Mouse (Mus musculus) forebrain, embryonic 15.5 days (tissue): ENCODE measurements at regions not wholly inside any gene's neighbourhood (a gene's known extent, or its start where the extent isn't known, plus 50 kb on each side); places are given as distances from the start of the nearest gene placed in this dataset.

Experiments used
- ATAC-seq: fragments of 200-750 bp; cut with Nextera tagmentation; replicated peaks from 2 replicates; pipeline ENCODE4 v1.8.0; 2017; ENCODE audit warnings: mild to moderate bottlenecking, moderate TSS enrichment, moderate library complexity
- H3K27ac ChIP-seq: fragments of 300-500 bp; sonication (generic); replicated peaks from 2 replicates; pipeline ENCODE4 v1.5.1; 2015; ENCODE audit warnings: mild to moderate bottlenecking, inconsistent platforms
- H3K27me3 ChIP-seq: fragments of 300-500 bp; sonication (generic); 2 replicates; pipeline ENCODE4 v1.6.1; 2015; ENCODE audit warnings: inconsistent platforms
- H3K36me3 ChIP-seq: fragments of 300-500 bp; sonication (generic); 2 replicates; pipeline ENCODE4 v1.6.1; 2015; ENCODE audit warnings: mild to moderate bottlenecking, inconsistent platforms
- H3K4me1 ChIP-seq: fragments of 300-500 bp; sonication (generic); 2 replicates; pipeline ENCODE4 v1.6.1; 2015; ENCODE audit warnings: inconsistent platforms
- H3K4me2 ChIP-seq: fragments of 300-500 bp; sonication (generic); replicated peaks from 2 replicates; pipeline ENCODE4 v1.6.1; 2015; ENCODE audit warnings: mild to moderate bottlenecking, inconsistent platforms
- H3K4me3 ChIP-seq: fragments of 300-500 bp; sonication (generic); 2 replicates; pipeline ENCODE4 v1.5.1; 2015; ENCODE audit warnings: mild to moderate bottlenecking, inconsistent platforms
- H3K9ac ChIP-seq: fragments of 300-500 bp; sonication (generic); replicated peaks from 2 replicates; pipeline ENCODE4 v1.6.1; 2015; ENCODE audit warnings: mild to moderate bottlenecking, inconsistent platforms
- H3K9me3 ChIP-seq: fragments of 300-500 bp; sonication (generic); 2 replicates; pipeline ENCODE4 v1.6.1; 2016; ENCODE audit warnings: inconsistent platforms
- WGBS: fragments of 180-500 bp; shearing (Covaris S2); methylation state at CpG from one replicate; pipeline ENCODE4 v1.1.7; 2015; ENCODE audit warnings: mixed read lengths; 5-methylcytosine and 5-hydroxymethylcytosine counted together

GRCm38 (mm10) chr1:153962161-153962720 is 62.2 kb upstream of the Teddm2 start:
- no peaks in the 10 kb centered on the region for H3K36me3 ChIP-seq
- no peaks in the 10 kb centered on the region for H3K9me3 ChIP-seq
- no peaks in the 10 kb centered on the region for H3K4me1 ChIP-seq
- H3K4me3 ChIP-seq: no peak overlapping the region
- no peak overlapping the region for H3K9ac ChIP-seq
- no peak overlapping the region for H3K27ac ChIP-seq
- H3K27me3 ChIP-seq: no peaks in the 10 kb centered on the region
- no peak overlapping the region for H3K4me2 ChIP-seq
- WGBS: 39% methylated on average over 8 of the region's 8 CpGs
- no peak for ATAC-seq

- Histone ChIP-seq H3K4me1 (no peaks in the 10 kb centered on the region), H3K4me3 (no peak overlapping the region), H3K9ac (no peak overlapping the region), H3K27me3 (no peaks in the 10 kb centered on the region), H3K9me3 (no peaks in the 10 kb centered on the region), H3K36me3 (no peaks in the 10 kb centered on the region), H3K4me2 (no peak overlapping the region), H3K27ac (no peak overlapping the region)
- no peak for ATAC-seq
- WGBS: 77% methylated on average over 9 of the region's 9 CpGs
Observed at GRCm38 (mm10) chr1:153963744-153964342, 63.8 kb upstream of the Teddm2 start.

DNA sequence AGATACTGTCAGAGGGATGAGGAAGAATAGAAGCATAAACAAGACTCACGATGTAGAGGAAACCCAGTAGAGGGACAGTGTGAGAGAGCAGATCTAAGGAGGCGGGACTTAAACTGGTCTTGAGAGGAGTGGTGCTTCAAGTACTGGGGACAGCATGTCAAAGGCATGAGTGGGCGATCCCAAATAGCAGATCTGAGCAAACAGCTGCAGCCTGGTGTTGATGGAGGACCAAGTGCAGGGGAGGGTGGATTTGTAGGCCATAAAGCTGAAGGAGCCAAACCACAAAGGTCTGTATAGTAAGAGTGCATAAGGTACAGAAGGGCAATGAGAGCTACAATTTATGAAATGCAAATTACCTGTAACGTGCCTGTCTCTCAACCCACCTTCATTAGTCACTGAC is 69.4 kb upstream of the Teddm2 start:
- Histone ChIP-seq H3K4me1 (no peaks in the 10 kb centered on the region), H3K4me2 (no peak overlapping the region), H3K27ac (no peak overlapping the region), H3K4me3 (no peak overlapping the region), H3K36me3 (no peaks in the 10 kb centered on the region), H3K9ac (no peak overlapping the region), H3K27me3 (no peaks in the 10 kb centered on the region), H3K9me3 (no peaks in the 10 kb centered on the region)
- 90% methylated on average over 4 of the region's 4 CpGs for WGBS
- ATAC-seq: no peak

GRCm38 (mm10) chr1:153974300-153974699 is 74.3 kb upstream of the Teddm2 start:
- Histone ChIP-seq H3K27me3 (no peaks in the 10 kb centered on the region), H3K4me1 (peaks cover 8% of the 10 kb centered on the region; the same call in 1 of the 2 replicates), H3K27ac (no peak overlapping the region), H3K9ac (no peak overlapping the region), H3K36me3 (no peaks in the 10 kb centered on the region), H3K4me3 (no peak overlapping the region), H3K4me2 (no peak overlapping the region), H3K9me3 (no peaks in the 10 kb centered on the region)
- 0 out of 2 replicates have a peak, but pooled peaks have one; percentile 19 for ATAC-seq
- WGBS: 33% methylated on average over 1 of the region's 1 CpGs

GRCm38 (mm10) chr1:153977963-153978726 is 78.1 kb upstream of the Teddm2 start:
- Histone ChIP-seq H3K27ac (peak overlapping the region; percentile 31; the same call in 1 of the 2 replicates), H3K4me1 (peaks cover 8% of the 10 kb centered on the region; the same call in 1 of the 2 replicates), H3K36me3 (no peaks in the 10 kb centered on the region), H3K9me3 (no peaks in the 10 kb centered on the region), H3K9ac (no peak overlapping the region), H3K27me3 (no peaks in the 10 kb centered on the region), H3K4me2 (no peak overlapping the region), H3K4me3 (no peak overlapping the region)
- peak; percentile 75 for ATAC-seq
- 8% methylated on average over 5 of the region's 5 CpGs for WGBS

DNA sequence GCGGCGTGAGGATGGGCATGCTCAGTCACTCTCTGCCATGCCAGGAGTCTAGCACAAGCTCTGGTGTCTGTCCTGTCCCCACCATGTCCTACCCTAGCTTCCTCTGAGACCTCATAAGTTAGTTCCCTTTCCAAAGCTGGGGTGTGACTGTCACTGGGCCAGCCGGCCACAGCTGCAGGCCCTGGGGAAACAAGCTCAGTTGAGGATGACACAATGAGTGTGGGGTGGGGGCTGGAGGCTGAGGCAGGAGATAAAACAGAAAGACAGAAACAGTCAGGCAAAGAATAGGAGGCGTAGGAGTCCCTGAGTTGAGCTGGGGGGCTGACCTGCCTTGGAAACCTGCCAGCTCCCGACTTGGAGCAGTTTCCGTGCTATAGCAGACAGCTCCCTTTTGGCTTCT is 80.9 kb upstream of the Teddm2 start:
- ATAC-seq: no peak
- 64% methylated on average over 6 of the region's 6 CpGs for WGBS

GRCm38 (mm10) chr1:153985595-153985994 is 85.6 kb upstream of the Teddm2 start:
- H3K27ac ChIP-seq: no peak overlapping the region
- no peak overlapping the region for H3K9ac ChIP-seq
- 92% methylated on average over 5 of the region's 5 CpGs for WGBS
- H3K4me2 ChIP-seq: no peak overlapping the region
- no peak overlapping the region for H3K4me3 ChIP-seq
- ATAC-seq: no peak
- no peaks in the 10 kb centered on the region for H3K36me3 ChIP-seq
- H3K9me3 ChIP-seq: no peaks in the 10 kb centered on the region
- no peaks in the 10 kb centered on the region for H3K4me1 ChIP-seq
- H3K27me3 ChIP-seq: no peaks in the 10 kb centered on the region

More for the DNA sequence above, 80.9 kb upstream of the Teddm2 start:
- H3K4me3 ChIP-seq: no peak overlapping the region
- no peaks in the 10 kb centered on the region for H3K27me3 ChIP-seq
- no peaks in the 10 kb centered on the region for H3K36me3 ChIP-seq
- H3K4me2 ChIP-seq: no peak overlapping the region
- no peak overlapping the region for H3K27ac ChIP-seq
- peaks cover 8% of the 10 kb centered on the region; the same call in 1 of the 2 replicates for H3K4me1 ChIP-seq
- H3K9me3 ChIP-seq: no peaks in the 10 kb centered on the region
- no peak overlapping the region for H3K9ac ChIP-seq

GRCm38 (mm10) chr1:153986632-153987031 is 86.6 kb upstream of the Teddm2 start:
- H3K4me2 ChIP-seq: no peak overlapping the region
- H3K27me3 ChIP-seq: no peaks in the 10 kb centered on the region
- no peaks in the 10 kb centered on the region for H3K9me3 ChIP-seq
- no peak for ATAC-seq
- H3K36me3 ChIP-seq: no peaks in the 10 kb centered on the region
- H3K27ac ChIP-seq: no peak overlapping the region
- H3K4me1 ChIP-seq: no peaks in the 10 kb centered on the region
- 94% methylated on average over 6 of the region's 6 CpGs for WGBS
- H3K4me3 ChIP-seq: no peak overlapping the region
- no peak overlapping the region for H3K9ac ChIP-seq

DNA sequence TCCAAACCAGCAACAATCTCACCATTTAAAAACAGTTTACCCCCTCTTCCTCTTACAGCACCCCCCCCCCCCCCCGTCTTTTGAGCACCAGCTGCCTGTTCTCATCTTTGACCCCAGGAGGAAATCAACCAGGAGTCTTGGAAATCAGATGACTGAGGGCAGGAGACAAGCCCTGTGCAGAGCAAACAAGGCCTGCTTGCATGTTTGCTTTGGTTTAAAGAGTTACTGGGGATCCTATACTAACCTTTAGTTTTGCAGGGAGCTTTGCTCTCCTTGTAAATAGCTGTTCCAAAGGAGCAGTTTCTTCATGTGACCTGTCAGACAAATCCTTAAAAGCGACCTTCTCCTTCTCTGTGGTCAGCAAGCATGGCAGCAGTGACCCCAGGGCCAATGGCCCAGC is 88.3 kb upstream of the Teddm2 start:
- no peak overlapping the region for H3K27ac ChIP-seq
- WGBS: 83% methylated on average over 2 of the region's 2 CpGs
- no peaks in the 10 kb centered on the region for H3K27me3 ChIP-seq
- ATAC-seq: no peak
- H3K36me3 ChIP-seq: no peaks in the 10 kb centered on the region
- no peak overlapping the region for H3K4me3 ChIP-seq
- H3K9ac ChIP-seq: no peak overlapping the region
- no peaks in the 10 kb centered on the region for H3K4me1 ChIP-seq
- H3K4me2 ChIP-seq: no peak overlapping the region
- H3K9me3 ChIP-seq: no peaks in the 10 kb centered on the region

- WGBS: 84% methylated on average over 11 of the region's 11 CpGs
- no peak for ATAC-seq
- Histone ChIP-seq H3K9me3 (no peaks in the 10 kb centered on the region), H3K27ac (no peak overlapping the region), H3K36me3 (no peaks in the 10 kb centered on the region), H3K4me1 (no peaks in the 10 kb centered on the region), H3K9ac (no peak overlapping the region), H3K4me2 (no peak overlapping the region), H3K4me3 (no peak overlapping the region), H3K27me3 (no peaks in the 10 kb centered on the region)
Observed at GRCm38 (mm10) chr1:153990651-153991435, 90.8 kb upstream of the Teddm2 start.

GRCm38 (mm10) chr1:153992466-153992865 is 92.4 kb upstream of the Teddm2 start:
- H3K4me2 ChIP-seq: no peak overlapping the region
- no peaks in the 10 kb centered on the region for H3K4me1 ChIP-seq
- no peaks in the 10 kb centered on the region for H3K9me3 ChIP-seq
- H3K27me3 ChIP-seq: no peaks in the 10 kb centered on the region
- H3K9ac ChIP-seq: no peak overlapping the region
- no peak overlapping the region for H3K4me3 ChIP-seq
- ATAC-seq: no peak
- H3K27ac ChIP-seq: no peak overlapping the region
- 71% methylated on average over 3 of the region's 3 CpGs for WGBS
- H3K36me3 ChIP-seq: no peaks in the 10 kb centered on the region

DNA sequence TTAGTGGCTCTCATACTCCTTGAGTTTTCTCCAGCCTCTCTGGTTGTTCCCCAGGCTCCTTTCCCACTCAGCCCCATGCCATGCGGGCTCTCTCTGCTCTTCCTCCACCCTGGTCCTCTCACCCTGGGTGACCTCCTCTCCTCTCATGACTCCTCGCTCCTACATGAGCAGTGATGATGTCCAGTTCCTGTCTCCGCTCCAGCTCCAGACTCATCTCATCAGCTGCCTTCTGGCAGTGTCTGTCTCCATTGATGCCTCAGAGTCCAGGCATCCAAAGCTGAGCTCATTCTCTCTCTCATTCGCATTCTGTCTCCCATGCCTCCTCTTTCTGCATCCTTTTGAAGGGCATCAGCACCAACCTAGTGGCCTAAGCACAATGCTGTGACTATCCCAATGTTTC is 94.8 kb upstream of the Teddm2 start:
- no peak overlapping the region for H3K27ac ChIP-seq
- no peak overlapping the region for H3K4me2 ChIP-seq
- no peaks in the 10 kb centered on the region for H3K9me3 ChIP-seq
- H3K9ac ChIP-seq: no peak overlapping the region
- no peaks in the 10 kb centered on the region for H3K36me3 ChIP-seq
- H3K4me3 ChIP-seq: no peak overlapping the region
- H3K4me1 ChIP-seq: no peaks in the 10 kb centered on the region
- WGBS: 94% methylated on average over 4 of the region's 4 CpGs
- H3K27me3 ChIP-seq: no peaks in the 10 kb centered on the region
- ATAC-seq: no peak
